Mouse (Mus musculus): Measurements from ENCODE around the gene Prdm16. TPM values are rescaled to one million over a fixed set of nuclear protein-coding genes. Genes with fewer than 3 reads are reported as not detected.

Prdm16 gene
- polyA plus RNA-seq, 1 experiment = not detected

DNA sequence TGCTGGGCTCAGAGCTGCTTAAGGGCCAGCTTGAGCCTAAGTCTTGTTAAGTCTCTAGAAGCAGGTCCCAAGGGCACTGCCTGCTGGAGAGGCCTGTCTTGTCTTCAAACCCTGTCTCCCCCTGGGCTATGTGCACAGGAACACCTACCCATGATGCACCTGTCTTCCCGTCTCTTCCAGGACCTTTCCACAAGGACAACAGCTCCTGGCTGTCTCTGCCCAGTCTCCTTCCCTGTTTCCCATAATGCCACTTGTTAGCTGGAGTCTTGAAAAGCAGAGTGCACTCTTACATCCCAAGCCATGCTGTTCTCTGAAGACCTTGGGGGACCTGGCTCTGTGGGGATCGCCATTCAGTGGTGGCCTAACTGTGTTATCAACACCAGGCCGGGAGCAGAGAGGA, 35.7 kb downstream of the Prdm16 start:
- no peak overlapping the region for H3K4me2 ChIP-seq (ENCODE audit: low read depth)
- TF ChIP-seq SRF (IDR thresholded peaks at IDR 0.05; ENCODE audit: control insufficient read depth, insufficient read length, low read depth) = no peak
- TF ChIP-seq MYOD1 (IDR thresholded peaks at IDR 0.05; ENCODE audit: control insufficient read depth in 1 of 3, insufficient read length in 2 of 3, low read depth in 2 of 3) = no peak
- TF ChIP-seq POLR2AphosphoS2 (IDR thresholded peaks at IDR 0.05; ENCODE audit: insufficient read length, low read depth) = no peak
- TF ChIP-seq TCF3 (IDR thresholded peaks at IDR 0.05; ENCODE audit: insufficient read length, low read depth) = no peak
- no peak for TF ChIP-seq POLR2A (IDR thresholded peaks at IDR 0.05; ENCODE audit: insufficient read length, low read depth)
- TF ChIP-seq REST (IDR thresholded peaks at IDR 0.05; ENCODE audit: insufficient read depth, insufficient read length) = no peak
- no peak for TF ChIP-seq TCF12 (IDR thresholded peaks at IDR 0.05; ENCODE audit: insufficient read depth, poor library complexity, severe bottlenecking)
- no peak for TF ChIP-seq MAX (IDR thresholded peaks at IDR 0.05; ENCODE audit: low read depth)
- no peak for TF ChIP-seq E2F4 (IDR thresholded peaks at IDR 0.05; ENCODE audit: insufficient read depth)
- no peak for TF ChIP-seq USF1 (IDR thresholded peaks at IDR 0.05; ENCODE audit: low read depth)
- no peak for TF ChIP-seq CEBPB (IDR thresholded peaks at IDR 0.05; ENCODE audit: insufficient read depth, poor library complexity, severe bottlenecking)
- no peak for TF ChIP-seq MYOG (IDR thresholded peaks at IDR 0.05; ENCODE audit: control insufficient read depth in 1 of 3, insufficient read depth in 1 of 3, insufficient read length in 2 of 3, low read depth in 2 of 3)
- H3K27me3 ChIP-seq (ENCODE audit: control insufficient read depth, insufficient read depth, insufficient read length) = no peaks in the 10 kb centered on the region
- H3K79me2 ChIP-seq (ENCODE audit: control insufficient read depth, insufficient read depth) = no peaks in the 10 kb centered on the region
- no peak overlapping the region for H3ac ChIP-seq (ENCODE audit: control insufficient read depth, insufficient read length)
- no peak overlapping the region for H3K4me3 ChIP-seq
- no peaks in the 10 kb centered on the region for H3K36me3 ChIP-seq (ENCODE audit: control insufficient read depth, insufficient read depth)

DNA sequence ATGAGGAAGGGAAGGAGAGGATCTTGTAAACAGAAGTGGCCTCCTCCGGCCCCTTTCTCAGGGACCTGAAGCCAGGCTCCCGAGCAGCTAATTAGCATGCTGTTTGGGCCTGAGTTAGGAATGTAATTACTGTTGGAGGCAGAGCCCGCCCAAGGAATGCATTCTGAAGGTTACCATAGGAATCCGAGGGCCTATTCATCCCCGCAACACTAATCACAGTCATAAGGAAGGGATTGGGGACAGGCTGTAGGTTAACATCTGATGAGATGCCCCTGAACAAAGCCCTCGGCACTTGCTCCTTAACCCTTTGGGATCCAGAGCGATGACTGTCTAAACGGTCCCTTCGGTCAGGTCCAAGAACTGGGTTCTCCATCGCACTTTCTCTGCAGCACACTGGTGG, 36.7 kb downstream of the Prdm16 start:
- Histone ChIP-seq H3ac (ENCODE audit: control insufficient read depth, insufficient read length) (no peak overlapping the region), H3K4me3 (no peak overlapping the region), H3K36me3 (ENCODE audit: control insufficient read depth, insufficient read depth) (no peaks in the 10 kb centered on the region), H3K27me3 (ENCODE audit: control insufficient read depth, insufficient read depth, insufficient read length) (no peaks in the 10 kb centered on the region), H3K79me2 (ENCODE audit: control insufficient read depth, insufficient read depth) (no peaks in the 10 kb centered on the region), H3K4me2 (ENCODE audit: low read depth) (no peak overlapping the region)
- TF ChIP-seq SRF (IDR thresholded peaks at IDR 0.05; ENCODE audit: control insufficient read depth, insufficient read length, low read depth) (no peak), MYOD1 (IDR thresholded peaks at IDR 0.05; ENCODE audit: control insufficient read depth in 1 of 3, insufficient read length in 2 of 3, low read depth in 2 of 3) (no peak), MAX (IDR thresholded peaks at IDR 0.05; ENCODE audit: low read depth) (no peak), E2F4 (IDR thresholded peaks at IDR 0.05; ENCODE audit: insufficient read depth) (no peak), TCF3 (IDR thresholded peaks at IDR 0.05; ENCODE audit: insufficient read length, low read depth) (no peak), POLR2AphosphoS2 (IDR thresholded peaks at IDR 0.05; ENCODE audit: insufficient read length, low read depth) (no peak), MYOG (IDR thresholded peaks at IDR 0.05; ENCODE audit: control insufficient read depth in 1 of 3, insufficient read depth in 1 of 3, insufficient read length in 2 of 3, low read depth in 2 of 3) (no peak), REST (IDR thresholded peaks at IDR 0.05; ENCODE audit: insufficient read depth, insufficient read length) (no peak), TCF12 (IDR thresholded peaks at IDR 0.05; ENCODE audit: insufficient read depth, poor library complexity, severe bottlenecking) (no peak), POLR2A (IDR thresholded peaks at IDR 0.05; ENCODE audit: insufficient read length, low read depth) (no peak), USF1 (IDR thresholded peaks at IDR 0.05; ENCODE audit: low read depth) (no peak), CEBPB (IDR thresholded peaks at IDR 0.05; ENCODE audit: insufficient read depth, poor library complexity, severe bottlenecking) (no peak)

DNA sequence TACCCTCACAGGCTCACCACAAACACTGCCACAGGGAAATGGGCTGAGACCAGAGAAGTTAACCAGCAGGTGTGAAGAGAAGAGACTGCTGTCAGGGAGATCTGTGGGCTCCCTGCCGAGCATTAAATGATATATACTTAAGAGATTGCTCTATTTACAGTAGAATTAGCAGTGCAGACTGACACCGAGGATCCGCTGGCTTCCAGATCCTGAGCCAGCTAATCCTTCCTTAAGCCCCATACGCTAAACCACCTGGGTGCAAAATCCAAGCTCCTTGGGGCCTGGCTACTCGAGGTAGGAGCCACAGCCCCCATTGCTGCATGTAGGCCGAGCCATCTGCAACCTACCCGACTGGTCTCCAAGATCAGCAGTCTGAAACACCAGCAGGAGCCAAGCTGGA, 38.3 kb downstream of the Prdm16 start:
- H3ac ChIP-seq (ENCODE audit: control insufficient read depth, insufficient read length) = no peak overlapping the region
- H3K4me2 ChIP-seq (ENCODE audit: low read depth) = no peak overlapping the region
- no peak for TF ChIP-seq MYOG (IDR thresholded peaks at IDR 0.05; ENCODE audit: control insufficient read depth in 1 of 3, insufficient read depth in 1 of 3, insufficient read length in 2 of 3, low read depth in 2 of 3)
- TF ChIP-seq MYOD1 (IDR thresholded peaks at IDR 0.05; ENCODE audit: control insufficient read depth in 1 of 3, insufficient read length in 2 of 3, low read depth in 2 of 3) = no peak
- TF ChIP-seq POLR2A (IDR thresholded peaks at IDR 0.05; ENCODE audit: insufficient read length, low read depth) = no peak
- TF ChIP-seq TCF3 (IDR thresholded peaks at IDR 0.05; ENCODE audit: insufficient read length, low read depth) = no peak
- no peak for TF ChIP-seq POLR2AphosphoS2 (IDR thresholded peaks at IDR 0.05; ENCODE audit: insufficient read length, low read depth)
- no peak for TF ChIP-seq CEBPB (IDR thresholded peaks at IDR 0.05; ENCODE audit: insufficient read depth, poor library complexity, severe bottlenecking)
- TF ChIP-seq MAX (IDR thresholded peaks at IDR 0.05; ENCODE audit: low read depth) = no peak
- TF ChIP-seq USF1 (IDR thresholded peaks at IDR 0.05; ENCODE audit: low read depth) = no peak
- TF ChIP-seq TCF12 (IDR thresholded peaks at IDR 0.05; ENCODE audit: insufficient read depth, poor library complexity, severe bottlenecking) = no peak
- TF ChIP-seq REST (IDR thresholded peaks at IDR 0.05; ENCODE audit: insufficient read depth, insufficient read length) = no peak
- no peak for TF ChIP-seq E2F4 (IDR thresholded peaks at IDR 0.05; ENCODE audit: insufficient read depth)
- no peaks in the 10 kb centered on the region for H3K27me3 ChIP-seq (ENCODE audit: control insufficient read depth, insufficient read depth, insufficient read length)
- no peaks in the 10 kb centered on the region for H3K79me2 ChIP-seq (ENCODE audit: control insufficient read depth, insufficient read depth)
- no peaks in the 10 kb centered on the region for H3K36me3 ChIP-seq (ENCODE audit: control insufficient read depth, insufficient read depth)
- no peak overlapping the region for H3K4me3 ChIP-seq

DNA sequence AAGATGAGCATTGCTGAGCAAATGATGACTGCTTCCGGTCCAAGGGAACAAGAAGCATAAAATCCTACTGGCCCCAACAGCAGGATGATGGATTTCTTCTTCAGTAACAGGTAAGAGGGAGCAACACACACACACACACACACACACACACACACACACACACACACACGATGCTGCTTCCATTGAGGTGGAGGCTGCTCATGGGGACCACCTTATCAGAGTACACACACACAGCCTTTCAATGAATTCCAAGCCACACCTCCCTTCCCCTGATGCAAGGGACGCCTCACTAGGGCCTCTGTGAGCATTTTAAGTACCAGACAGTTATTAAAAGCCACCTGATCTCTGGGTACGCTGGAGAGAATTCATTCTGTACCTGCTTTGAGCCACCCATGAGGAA, 39.9 kb downstream of the Prdm16 start:
- TF ChIP-seq MAX (IDR thresholded peaks at IDR 0.05; ENCODE audit: low read depth) = no peak
- TF ChIP-seq TCF3 (IDR thresholded peaks at IDR 0.05; ENCODE audit: insufficient read length, low read depth) = no peak
- TF ChIP-seq MYOD1 (IDR thresholded peaks at IDR 0.05; ENCODE audit: control insufficient read depth in 1 of 3, insufficient read length in 2 of 3, low read depth in 2 of 3) = no peak
- no peak for TF ChIP-seq SRF (IDR thresholded peaks at IDR 0.05; ENCODE audit: control insufficient read depth, insufficient read length, low read depth)
- TF ChIP-seq E2F4 (IDR thresholded peaks at IDR 0.05; ENCODE audit: insufficient read depth) = no peak
- no peak for TF ChIP-seq REST (IDR thresholded peaks at IDR 0.05; ENCODE audit: insufficient read depth, insufficient read length)
- TF ChIP-seq POLR2AphosphoS2 (IDR thresholded peaks at IDR 0.05; ENCODE audit: insufficient read length, low read depth) = no peak
- no peak for TF ChIP-seq TCF12 (IDR thresholded peaks at IDR 0.05; ENCODE audit: insufficient read depth, poor library complexity, severe bottlenecking)
- no peak for TF ChIP-seq MYOG (IDR thresholded peaks at IDR 0.05; ENCODE audit: control insufficient read depth in 1 of 3, insufficient read depth in 1 of 3, insufficient read length in 2 of 3, low read depth in 2 of 3)
- TF ChIP-seq USF1 (IDR thresholded peaks at IDR 0.05; ENCODE audit: low read depth) = no peak
- TF ChIP-seq POLR2A (IDR thresholded peaks at IDR 0.05; ENCODE audit: insufficient read length, low read depth) = no peak
- TF ChIP-seq CEBPB (IDR thresholded peaks at IDR 0.05; ENCODE audit: insufficient read depth, poor library complexity, severe bottlenecking) = no peak
- Histone ChIP-seq H3K27me3 (ENCODE audit: control insufficient read depth, insufficient read depth, insufficient read length) (no peaks in the 10 kb centered on the region), H3K4me2 (ENCODE audit: low read depth) (no peak overlapping the region), H3K4me3 (no peak overlapping the region), H3ac (ENCODE audit: control insufficient read depth, insufficient read length) (no peak overlapping the region), H3K36me3 (ENCODE audit: control insufficient read depth, insufficient read depth) (no peaks in the 10 kb centered on the region), H3K79me2 (ENCODE audit: control insufficient read depth, insufficient read depth) (no peaks in the 10 kb centered on the region)

All from myocyte (in vitro differentiated cells).